Mouse (Mus musculus): ENCODE data around the gene Fv1. TPM values are rescaled to one million over a fixed set of nuclear protein-coding genes. Genes with fewer than 3 reads are reported as not detected.

Gene Fv1
- polyA plus RNA-seq, 1 experiment from 2014 or later: 2.6 TPM

DNA sequence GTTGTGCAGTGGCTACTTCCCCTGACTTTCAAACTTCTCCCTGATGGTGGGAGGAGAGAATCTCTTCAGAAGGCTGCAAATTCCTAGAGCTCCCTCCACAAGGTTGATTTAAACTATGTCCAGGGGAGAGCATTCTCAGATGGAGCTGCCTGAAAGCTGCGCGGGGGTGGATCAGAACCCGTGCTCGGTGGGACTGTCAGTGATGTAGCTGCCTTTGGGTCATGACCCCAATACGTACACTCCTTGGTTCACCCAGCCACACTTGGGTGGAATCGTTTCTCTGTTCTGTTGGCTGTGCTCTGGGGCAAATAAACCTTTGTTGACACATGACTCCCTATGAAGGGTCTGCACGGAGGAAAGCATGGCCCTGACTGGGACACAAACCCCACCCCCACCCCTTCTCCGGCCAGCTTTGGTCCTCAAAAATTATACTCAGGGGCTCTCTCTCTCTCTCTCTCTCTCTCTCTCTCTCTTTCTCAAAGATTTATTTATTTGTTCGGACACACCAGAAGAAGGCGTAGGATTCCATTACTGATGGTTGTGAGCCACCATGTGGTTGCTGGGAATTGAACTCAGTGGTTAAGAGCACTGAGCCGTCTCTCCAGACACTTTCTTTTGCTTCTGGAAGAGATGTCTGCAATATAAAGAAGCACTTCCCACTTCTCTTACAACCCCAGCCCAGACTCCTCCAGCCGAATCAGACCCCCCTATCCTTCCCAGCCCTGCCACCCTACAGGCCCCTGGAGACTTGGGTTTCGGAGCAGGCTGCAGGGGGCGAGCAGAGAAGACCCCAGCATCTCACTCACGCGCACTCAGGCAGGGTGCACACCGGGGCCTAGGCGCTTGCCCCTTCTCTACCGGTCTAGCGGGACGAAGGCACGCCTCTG is 973 bp upstream of the Fv1 start:
- H3K9ac ChIP-seq (ENCODE audit: low read length): peak overlapping the region; percentile 73
- H3K27me3 ChIP-seq (ENCODE audit: control insufficient read depth, insufficient read depth, low read length): no peaks in the 10 kb centered on the region
- peak overlapping the region; percentile 90 for H3K27ac ChIP-seq (replicated peaks)
- DNase-seq (ENCODE audit: low spot score): no peak
- ATAC-seq (ENCODE audit: low FRiP score, low TSS enrichment): no peak
- peak overlapping the region; percentile 75 for H3K4me2 ChIP-seq (replicated peaks; ENCODE audit: low read depth)
- no peaks in the 10 kb centered on the region for H3K9me3 ChIP-seq (ENCODE audit: control insufficient read depth, low read length)
- peaks cover 15% of the 10 kb centered on the region for H3K36me3 ChIP-seq (ENCODE audit: control insufficient read depth, insufficient read depth, low read length)
- 0 out of 2 replicates have a peak, but pooled peaks cover 7% of the 10 kb centered on the region for H3K4me1 ChIP-seq (replicated peaks; ENCODE audit: control insufficient read depth, insufficient read depth)
- H3K4me3 ChIP-seq (ENCODE audit: low read depth, low read length): peak overlapping the region; percentile 86
- 2% methylated on average over 22 of the region's 22 CpGs for WGBS
- peak; percentile 37; the same call in 1 of the 2 replicates for TF ChIP-seq CTCF (IDR thresholded peaks at IDR 0.05; ENCODE audit: low read depth)
- no peak for TF ChIP-seq EP300 (optimal IDR thresholded peaks at IDR 0.05)

DNA sequence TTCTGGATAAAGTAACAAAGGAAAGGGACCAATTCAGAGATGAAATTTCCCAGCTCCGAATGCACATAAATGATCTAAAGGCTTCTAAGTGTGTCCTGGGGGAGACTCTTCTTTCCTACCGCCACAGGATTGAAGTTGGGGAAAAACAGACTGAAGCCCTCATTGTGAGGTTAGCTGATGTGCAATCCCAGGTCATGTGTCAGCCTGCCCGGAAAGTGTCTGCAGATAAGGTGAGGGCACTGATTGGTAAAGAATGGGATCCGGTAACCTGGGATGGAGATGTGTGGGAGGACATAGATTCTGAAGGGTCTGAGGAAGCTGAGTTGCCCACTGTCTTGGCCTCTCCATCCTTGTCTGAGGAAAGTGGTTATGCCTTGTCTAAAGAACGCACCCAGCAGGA is 459 bp downstream of the Fv1 start:
- Histone ChIP-seq H3K27me3 (ENCODE audit: control insufficient read depth, insufficient read depth, low read length) (no peaks in the 10 kb centered on the region), H3K9ac (ENCODE audit: low read length) (peak overlapping the region; percentile 65), H3K4me1 (replicated peaks; ENCODE audit: control insufficient read depth, insufficient read depth) (0 out of 2 replicates have a peak, but pooled peaks cover 7% of the 10 kb centered on the region), H3K9me3 (ENCODE audit: control insufficient read depth, low read length) (no peaks in the 10 kb centered on the region), H3K27ac (replicated peaks) (peak overlapping the region; percentile 71), H3K4me3 (ENCODE audit: low read depth, low read length) (peak overlapping the region; percentile 86), H3K36me3 (ENCODE audit: control insufficient read depth, insufficient read depth, low read length) (peaks cover 10% of the 10 kb centered on the region; the same call in 1 of the 2 replicates), H3K4me2 (replicated peaks; ENCODE audit: low read depth) (peak overlapping the region; percentile 78)
- no peak for TF ChIP-seq EP300 (optimal IDR thresholded peaks at IDR 0.05)
- no peak for TF ChIP-seq CTCF (IDR thresholded peaks at IDR 0.05; ENCODE audit: low read depth)
- WGBS: 7% methylated on average over 5 of the region's 5 CpGs
- DNase-seq (ENCODE audit: low spot score): no peak
- no peak for ATAC-seq (ENCODE audit: low FRiP score, low TSS enrichment)

DNA sequence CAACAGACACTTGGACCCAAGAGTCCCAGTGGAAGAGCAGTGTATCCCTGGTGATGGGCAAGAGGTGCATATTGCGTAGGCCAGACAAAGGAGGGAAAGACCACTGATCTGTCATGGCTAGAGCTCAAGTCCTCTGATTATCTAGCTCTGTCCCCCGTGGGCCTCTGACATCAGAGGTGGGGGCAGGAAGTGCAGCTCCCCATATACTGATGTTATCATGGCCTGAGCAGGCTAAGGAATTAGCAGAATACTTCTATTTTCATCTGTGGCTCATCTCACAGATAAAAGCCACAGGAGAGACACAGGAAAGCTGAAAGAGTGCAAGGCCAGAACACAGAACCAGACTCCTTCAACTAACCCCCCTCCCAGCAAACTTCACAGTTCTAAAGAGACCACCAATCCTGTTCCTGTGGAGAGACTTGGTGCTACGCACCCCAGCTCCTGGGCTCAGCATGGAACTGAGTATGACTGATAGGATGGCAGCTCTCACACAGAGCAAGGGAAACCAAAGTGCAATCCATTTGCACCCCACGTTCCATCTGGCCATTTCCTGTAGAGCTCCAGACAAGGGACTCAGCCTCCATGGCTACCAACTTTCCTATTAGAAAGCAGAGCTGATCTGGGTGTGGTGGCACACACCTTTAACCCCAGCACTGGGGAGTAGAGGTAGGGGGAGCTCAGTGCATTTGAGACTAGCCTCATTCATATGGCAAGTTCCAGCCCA is 7.2 kb downstream of the Fv1 start:
- Histone ChIP-seq H3K4me3 (ENCODE audit: low read depth, low read length) (no peak overlapping the region), H3K4me2 (replicated peaks; ENCODE audit: low read depth) (no peak overlapping the region), H3K27me3 (ENCODE audit: control insufficient read depth, insufficient read depth, low read length) (no peaks in the 10 kb centered on the region), H3K9ac (ENCODE audit: low read length) (no peak overlapping the region), H3K4me1 (replicated peaks; ENCODE audit: control insufficient read depth, insufficient read depth) (no peaks in the 10 kb centered on the region), H3K9me3 (ENCODE audit: control insufficient read depth, low read length) (no peaks in the 10 kb centered on the region), H3K27ac (replicated peaks) (no peak overlapping the region), H3K36me3 (ENCODE audit: control insufficient read depth, insufficient read depth, low read length) (peaks cover 29% of the 10 kb centered on the region)
- ATAC-seq (ENCODE audit: low FRiP score, low TSS enrichment): no peak
- 86% methylated on average over 4 of the region's 4 CpGs for WGBS
- DNase-seq (ENCODE audit: low spot score): no peak
- TF ChIP-seq EP300 (optimal IDR thresholded peaks at IDR 0.05): no peak
- no peak for TF ChIP-seq CTCF (IDR thresholded peaks at IDR 0.05; ENCODE audit: low read depth)

DNA sequence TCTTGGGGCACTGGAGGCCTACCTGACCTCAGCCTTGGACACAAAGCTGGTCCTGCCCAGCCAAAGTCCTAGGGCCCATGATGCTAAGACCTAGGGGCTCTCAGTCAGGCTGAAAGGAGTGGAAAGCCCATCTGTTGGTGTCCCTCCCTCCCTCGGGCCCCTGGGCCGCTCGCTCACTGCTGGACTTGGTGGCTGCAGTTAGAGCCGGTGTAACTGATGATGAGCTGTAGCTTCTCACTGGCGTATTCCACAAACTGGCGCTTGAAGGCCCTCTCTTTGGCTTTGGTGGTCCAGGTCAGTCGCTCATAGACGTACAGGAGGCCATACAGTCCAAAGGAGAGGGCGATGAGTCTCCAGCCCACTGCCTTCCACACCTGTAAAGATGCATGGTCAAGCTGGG is 9.8 kb downstream of the Fv1 start:
- no peaks in the 10 kb centered on the region for H3K27me3 ChIP-seq (ENCODE audit: control insufficient read depth, insufficient read depth, low read length)
- no peak for DNase-seq (ENCODE audit: low spot score)
- H3K36me3 ChIP-seq (ENCODE audit: control insufficient read depth, insufficient read depth, low read length): peaks cover 39% of the 10 kb centered on the region
- H3K9me3 ChIP-seq (ENCODE audit: control insufficient read depth, low read length): no peaks in the 10 kb centered on the region
- H3K9ac ChIP-seq (ENCODE audit: low read length): no peak overlapping the region
- H3K4me1 ChIP-seq (replicated peaks; ENCODE audit: control insufficient read depth, insufficient read depth): no peaks in the 10 kb centered on the region
- no peak overlapping the region for H3K4me2 ChIP-seq (replicated peaks; ENCODE audit: low read depth)
- no peak overlapping the region for H3K4me3 ChIP-seq (ENCODE audit: low read depth, low read length)
- H3K27ac ChIP-seq (replicated peaks): no peak overlapping the region
- ATAC-seq (ENCODE audit: low FRiP score, low TSS enrichment): no peak
- WGBS: 97% methylated on average over 9 of the region's 9 CpGs
- TF ChIP-seq EP300 (optimal IDR thresholded peaks at IDR 0.05) (no peak), CTCF (IDR thresholded peaks at IDR 0.05; ENCODE audit: low read depth) (no peak)

- no peaks in the 10 kb centered on the region for H3K9me3 ChIP-seq (ENCODE audit: control insufficient read depth, low read length)
- peaks cover 43% of the 10 kb centered on the region for H3K36me3 ChIP-seq (ENCODE audit: control insufficient read depth, insufficient read depth, low read length)
- DNase-seq (ENCODE audit: low spot score) (no peak), ATAC-seq (ENCODE audit: low FRiP score, low TSS enrichment) (no peak)
- no peak overlapping the region for H3K9ac ChIP-seq (ENCODE audit: low read length)
- no peak overlapping the region for H3K4me2 ChIP-seq (replicated peaks; ENCODE audit: low read depth)
- H3K27ac ChIP-seq (replicated peaks): no peak overlapping the region
- no peak overlapping the region for H3K4me3 ChIP-seq (ENCODE audit: low read depth, low read length)
- no peaks in the 10 kb centered on the region for H3K27me3 ChIP-seq (ENCODE audit: control insufficient read depth, insufficient read depth, low read length)
- WGBS: 49% methylated on average over 2 of the region's 2 CpGs
- H3K4me1 ChIP-seq (replicated peaks; ENCODE audit: control insufficient read depth, insufficient read depth): no peaks in the 10 kb centered on the region
- TF ChIP-seq EP300 (optimal IDR thresholded peaks at IDR 0.05) (no peak), CTCF (IDR thresholded peaks at IDR 0.05; ENCODE audit: low read depth) (no peak)
These were observed 10.7 kb downstream of the Fv1 start for GRCm38 (mm10) chr4:147879456-147879855.

All from stomach, postnatal 0 days (tissue).